Mouse (Mus musculus) lung, postnatal 0 days (tissue): ENCODE data around the gene Aamp.

Experiments used
- CTCF ChIP-seq: IDR thresholded peaks from 2 replicates; pipeline ENCODE4 v1.5.1; 2016; ENCODE audit warnings: antibody characterized with exemption, mild to moderate bottlenecking
- EP300 ChIP-seq: IDR thresholded peaks from 2 replicates; pipeline ENCODE4 v1.6.1; 2016; ENCODE audit warnings: antibody characterized with exemption, mild to moderate bottlenecking, control low read depth

DNA sequence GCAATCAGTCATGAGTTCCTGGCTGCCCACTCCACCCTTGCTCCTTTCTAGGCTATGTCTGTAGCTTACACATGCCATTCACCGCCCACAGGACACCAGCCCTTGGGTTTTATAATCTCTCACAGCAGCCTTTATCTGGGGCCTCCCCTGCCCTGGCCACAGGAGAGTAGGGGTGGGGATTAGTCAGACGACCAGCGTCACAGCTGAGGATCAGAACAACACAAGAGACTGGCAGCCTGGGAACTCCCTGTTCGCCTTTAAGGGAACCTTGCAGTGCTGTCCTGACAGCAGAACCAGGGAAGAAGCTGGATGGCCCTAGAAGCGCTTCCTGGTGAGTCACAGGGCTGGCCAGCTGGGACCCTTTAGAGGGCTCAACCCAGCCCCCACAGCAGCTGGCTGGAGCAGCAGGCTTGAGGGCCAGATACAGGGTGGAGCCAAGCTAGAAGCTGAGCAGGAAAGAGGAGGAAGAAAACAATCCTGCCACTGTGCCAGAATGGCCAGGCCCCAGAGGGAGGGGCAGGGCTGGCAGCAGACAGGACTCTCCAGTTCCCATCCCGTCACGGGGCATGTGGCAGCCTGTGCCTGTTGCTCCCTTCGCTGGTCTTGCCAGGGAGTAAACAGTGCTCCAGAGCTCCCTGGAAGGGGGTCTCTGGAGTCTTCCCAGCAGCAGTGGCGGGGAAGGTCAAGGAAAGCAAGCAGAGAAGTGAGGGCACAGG lies 11.1 kb upstream of the Aamp start:
- TF ChIP-seq CTCF: no peak; the same call in 1 of the 2 replicates
- TF ChIP-seq EP300: peak; percentile 97
